Mouse (Mus musculus): ENCODE measurements at regions not wholly inside any gene's neighbourhood (a gene's known extent, or its start where the extent isn't known, plus 50 kb on each side); places are given as distances from the start of the nearest gene placed in this dataset.

DNA sequence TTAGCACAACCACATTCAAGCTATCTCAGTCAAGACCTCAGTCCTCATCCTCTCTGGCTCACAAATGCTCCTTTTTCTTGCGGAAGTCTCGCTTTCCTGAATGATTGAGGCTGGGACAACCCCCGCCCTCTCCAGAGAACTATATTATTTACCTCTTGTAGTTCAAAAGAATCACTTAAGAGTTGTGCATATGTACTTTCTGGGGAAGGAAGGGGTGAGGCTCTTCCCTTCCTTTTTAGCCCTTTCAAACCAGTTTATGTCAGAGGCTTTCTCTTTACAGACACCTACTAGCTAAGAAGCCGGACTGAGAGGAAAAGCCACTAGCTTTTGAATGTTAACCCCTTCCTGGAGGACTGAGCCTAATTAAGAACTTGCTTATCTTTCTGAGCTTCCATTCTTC lies 98.4 kb upstream of the 4933415F23Rik start:
- Histone ChIP-seq H3K9me3 (no peaks in the 10 kb centered on the region), H3K36me3 (no peaks in the 10 kb centered on the region), H3K4me1 (replicated peaks) (peaks cover 7% of the 10 kb centered on the region; the same call in 1 of the 2 replicates), H3K27ac (no peak overlapping the region), H3K4me3 (no peak overlapping the region), H3K27me3 (ENCODE audit: insufficient read depth, poor library complexity, severe bottlenecking) (no peaks in the 10 kb centered on the region)
- 72% methylated on average over 4 of the region's 4 CpGs for WGBS
- no peak for DNase-seq (ENCODE audit: low spot score)

DNA sequence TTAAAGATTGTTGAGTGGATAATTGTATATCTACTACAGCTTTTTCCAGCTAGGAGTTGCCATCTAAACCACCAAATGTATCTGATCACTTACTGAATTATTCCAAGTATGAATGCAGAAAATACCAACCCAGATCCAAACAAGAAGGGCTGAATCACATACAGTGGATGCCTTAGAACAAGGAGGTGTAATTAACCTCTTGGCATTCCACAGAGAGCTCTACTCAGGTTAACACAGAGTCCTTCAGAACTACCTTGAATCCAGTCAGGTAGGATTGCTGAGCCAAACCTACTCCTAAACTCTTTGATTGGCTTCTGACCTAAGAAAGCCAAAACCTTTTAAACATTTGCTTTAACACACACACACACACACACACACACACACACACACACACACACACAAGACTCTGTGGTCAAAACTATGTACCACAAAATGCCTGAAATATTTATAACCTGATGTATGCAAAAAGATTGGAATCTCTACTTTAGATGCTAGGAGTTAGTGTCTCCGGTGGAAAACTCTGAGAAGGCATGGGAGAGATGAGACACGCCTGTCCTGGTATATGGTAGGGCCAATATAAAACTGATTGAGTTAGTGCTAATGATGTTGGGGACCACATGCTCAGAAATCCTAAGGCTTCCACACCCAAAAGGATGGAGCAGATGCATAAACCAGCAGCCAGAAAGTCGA lies 88.4 kb upstream of the 4933415F23Rik start:
- Histone ChIP-seq H3K27ac (no peak overlapping the region), H3K4me1 (replicated peaks) (no peaks in the 10 kb centered on the region), H3K4me3 (no peak overlapping the region), H3K27me3 (ENCODE audit: insufficient read depth, poor library complexity, severe bottlenecking) (no peaks in the 10 kb centered on the region), H3K36me3 (no peaks in the 10 kb centered on the region), H3K9me3 (no peaks in the 10 kb centered on the region)
- DNase-seq (ENCODE audit: low spot score) = no peak
- 89% methylated on average over 3 of the region's 3 CpGs for WGBS

DNA sequence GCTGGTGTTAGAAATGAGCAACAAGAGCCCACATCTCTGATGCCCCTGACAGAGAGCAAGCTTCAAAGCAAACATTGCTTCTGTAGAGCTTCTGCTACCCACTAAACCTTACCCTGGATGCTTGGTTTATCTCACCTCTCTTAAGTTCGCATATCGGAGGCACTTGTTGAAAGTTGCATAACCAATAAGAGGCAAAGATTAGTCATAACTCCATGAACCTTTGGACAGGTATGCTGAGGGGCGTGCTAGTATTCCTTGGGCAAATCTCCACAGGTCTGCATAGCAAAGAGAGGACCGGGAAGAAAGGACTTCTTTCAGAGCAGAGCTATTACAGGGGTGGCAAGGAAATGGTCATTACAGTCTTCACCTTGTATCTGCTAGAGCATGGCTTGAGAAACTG lies 87.7 kb upstream of the 4933415F23Rik start:
- Histone ChIP-seq H3K4me1 (replicated peaks) (no peaks in the 10 kb centered on the region), H3K36me3 (no peaks in the 10 kb centered on the region), H3K27ac (no peak overlapping the region), H3K9me3 (no peaks in the 10 kb centered on the region), H3K27me3 (ENCODE audit: insufficient read depth, poor library complexity, severe bottlenecking) (no peaks in the 10 kb centered on the region), H3K4me3 (no peak overlapping the region)
- WGBS = 91% methylated on average over 4 of the region's 4 CpGs
- DNase-seq (ENCODE audit: low spot score) = no peak

DNA sequence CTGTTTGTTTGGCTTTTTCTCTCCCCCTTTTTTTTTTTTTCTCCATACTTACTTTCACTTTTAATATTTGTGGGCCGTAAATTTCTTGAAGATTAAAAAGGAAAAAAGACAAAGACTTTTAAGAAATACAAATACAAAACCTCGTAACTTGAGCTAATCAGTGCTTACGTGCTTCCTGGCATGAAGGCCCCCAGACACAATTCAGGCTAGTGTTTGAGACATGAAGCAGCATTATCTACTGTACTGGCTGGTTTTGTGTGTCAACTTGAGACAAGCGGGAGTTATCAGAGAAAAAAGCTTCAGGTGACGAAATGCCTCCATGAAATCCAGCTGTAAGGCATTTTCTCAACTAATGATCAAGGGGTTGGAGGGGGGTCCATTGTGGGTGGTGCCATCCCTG lies 86.2 kb upstream of the 4933415F23Rik start:
- Histone ChIP-seq H3K27ac (no peak overlapping the region), H3K36me3 (no peaks in the 10 kb centered on the region), H3K9me3 (no peaks in the 10 kb centered on the region), H3K4me1 (replicated peaks) (no peaks in the 10 kb centered on the region), H3K4me3 (no peak overlapping the region), H3K27me3 (ENCODE audit: insufficient read depth, poor library complexity, severe bottlenecking) (no peaks in the 10 kb centered on the region)
- DNase-seq (ENCODE audit: low spot score) = no peak
- WGBS = 70% methylated on average over 5 of the region's 5 CpGs

DNA sequence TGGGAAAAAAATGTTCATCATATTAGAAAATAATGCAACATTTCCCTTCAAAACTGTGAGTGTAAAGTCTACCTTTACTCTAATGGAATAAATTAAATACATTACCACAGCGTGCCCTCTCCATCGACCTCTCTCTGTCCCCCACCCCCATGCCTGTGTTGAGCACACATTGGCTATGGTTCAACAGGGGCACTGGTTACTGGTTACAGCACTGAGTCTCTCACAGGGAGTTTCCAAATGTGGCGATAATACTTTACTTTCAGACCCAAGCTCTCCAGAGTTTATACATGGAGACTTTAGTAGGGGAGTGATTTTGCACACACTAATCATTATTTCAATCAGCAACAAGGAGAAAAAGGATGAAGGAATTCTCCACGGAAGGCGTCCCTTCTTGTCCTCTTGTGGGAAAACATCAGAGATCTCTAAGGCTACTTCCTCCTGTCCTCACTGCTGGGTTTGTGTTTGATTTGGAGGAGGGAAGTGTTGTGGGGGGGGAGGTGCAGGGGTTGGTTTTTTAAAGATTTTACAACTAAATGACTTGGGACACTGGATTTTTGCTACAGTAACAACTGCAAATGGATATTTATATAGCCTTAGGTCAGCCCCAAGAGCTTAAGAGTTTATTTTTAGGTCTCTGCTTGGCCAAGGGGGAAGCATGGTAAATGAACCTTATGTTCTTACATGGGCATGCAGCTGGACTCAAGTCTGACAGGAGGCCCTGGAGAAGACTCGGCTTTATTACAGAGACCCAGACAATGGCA lies 85.6 kb upstream of the 4933415F23Rik start:
- Histone ChIP-seq H3K36me3 (no peaks in the 10 kb centered on the region), H3K4me1 (replicated peaks) (no peaks in the 10 kb centered on the region), H3K27ac (no peak overlapping the region), H3K4me3 (no peak overlapping the region), H3K9me3 (no peaks in the 10 kb centered on the region), H3K27me3 (ENCODE audit: insufficient read depth, poor library complexity, severe bottlenecking) (no peaks in the 10 kb centered on the region)
- DNase-seq (ENCODE audit: low spot score) = no peak
- 75% methylated on average over 6 of the region's 6 CpGs for WGBS

DNA sequence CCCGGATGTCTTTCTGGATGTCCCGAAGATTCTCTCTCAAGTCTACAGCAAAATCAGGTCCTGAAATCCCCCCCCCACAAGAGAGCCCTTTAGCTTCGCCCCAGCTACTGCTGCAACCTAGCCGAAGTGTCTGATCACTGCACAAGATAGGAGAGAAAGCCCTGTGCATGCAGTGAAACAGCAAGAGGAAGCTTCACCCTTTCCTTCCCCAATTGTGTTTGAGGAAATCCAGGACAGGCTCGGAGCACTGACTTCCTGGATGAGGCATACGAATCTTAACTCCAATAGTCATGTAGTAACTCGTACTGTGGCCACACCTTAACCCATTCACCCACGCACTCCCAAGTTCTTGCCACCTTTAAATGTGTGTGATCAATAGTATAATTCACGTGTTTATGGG lies 82.7 kb upstream of the 4933415F23Rik start:
- no peak overlapping the region for H3K4me3 ChIP-seq
- no peak overlapping the region for H3K27ac ChIP-seq
- no peak for DNase-seq (ENCODE audit: low spot score)
- H3K36me3 ChIP-seq = no peaks in the 10 kb centered on the region
- no peaks in the 10 kb centered on the region for H3K9me3 ChIP-seq
- WGBS = 87% methylated on average over 9 of the region's 9 CpGs
- no peaks in the 10 kb centered on the region for H3K27me3 ChIP-seq (ENCODE audit: insufficient read depth, poor library complexity, severe bottlenecking)
- H3K4me1 ChIP-seq (replicated peaks) = no peaks in the 10 kb centered on the region

DNA sequence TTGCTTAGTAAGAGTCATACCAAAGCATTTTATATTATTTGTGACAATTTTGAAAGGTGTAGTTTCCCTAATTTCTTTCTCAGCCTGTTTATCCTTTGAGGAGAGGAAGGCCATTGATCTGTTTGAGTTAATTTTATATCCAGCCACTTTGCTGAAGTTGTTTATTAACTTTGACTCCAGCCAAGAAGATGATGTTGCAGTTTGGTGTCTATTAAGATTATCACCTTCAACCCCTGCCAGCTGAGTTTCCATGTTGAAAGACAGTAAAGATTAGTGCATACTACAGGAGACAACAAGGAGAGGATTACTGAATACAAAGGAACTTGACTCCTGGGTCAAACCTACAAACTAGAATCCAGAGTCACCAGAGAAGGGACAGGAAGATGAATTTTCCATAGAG lies 80.5 kb upstream of the 4933415F23Rik start:
- no peak for DNase-seq (ENCODE audit: low spot score)
- Histone ChIP-seq H3K36me3 (no peaks in the 10 kb centered on the region), H3K27me3 (ENCODE audit: insufficient read depth, poor library complexity, severe bottlenecking) (no peaks in the 10 kb centered on the region), H3K4me1 (replicated peaks) (no peaks in the 10 kb centered on the region), H3K9me3 (no peaks in the 10 kb centered on the region), H3K4me3 (no peak overlapping the region), H3K27ac (no peak overlapping the region)

DNA sequence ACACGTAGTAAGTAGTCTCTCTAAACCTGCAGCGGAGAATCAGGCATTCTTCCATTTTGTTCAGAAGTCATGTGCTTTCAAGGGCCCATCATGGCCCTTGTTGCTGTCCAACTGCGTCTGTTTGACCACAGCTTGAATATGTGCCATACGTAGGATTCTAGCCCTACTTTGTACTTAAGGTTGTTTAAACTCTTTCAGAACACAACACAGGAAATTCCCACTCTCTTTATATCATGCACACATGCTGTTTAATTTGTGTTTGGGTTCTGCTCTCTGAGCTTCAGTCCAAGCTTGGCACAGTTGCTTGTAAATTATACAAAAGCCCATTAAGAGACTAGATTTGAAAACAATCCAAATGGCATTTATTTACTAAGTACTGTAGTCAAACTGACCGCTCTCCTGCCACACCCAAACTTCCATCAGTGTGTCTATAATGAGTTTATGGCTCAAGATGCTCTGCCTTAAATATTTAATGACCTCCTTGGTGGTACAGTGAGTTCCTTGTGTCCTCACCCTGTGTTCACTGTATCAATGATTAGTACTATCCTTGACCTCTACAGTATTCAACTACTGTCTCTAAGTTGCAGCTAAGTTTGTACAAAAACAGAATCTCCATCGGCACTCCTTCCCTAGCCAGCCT lies 76.4 kb upstream of the 4933415F23Rik start:
- WGBS = 92% methylated on average over 6 of the region's 6 CpGs
- no peaks in the 10 kb centered on the region for H3K4me1 ChIP-seq (replicated peaks)
- no peak overlapping the region for H3K4me3 ChIP-seq
- DNase-seq (ENCODE audit: low spot score) = no peak
- no peaks in the 10 kb centered on the region for H3K27me3 ChIP-seq (ENCODE audit: insufficient read depth, poor library complexity, severe bottlenecking)
- H3K36me3 ChIP-seq = no peaks in the 10 kb centered on the region
- H3K9me3 ChIP-seq = no peaks in the 10 kb centered on the region
- H3K27ac ChIP-seq = no peak overlapping the region

DNA sequence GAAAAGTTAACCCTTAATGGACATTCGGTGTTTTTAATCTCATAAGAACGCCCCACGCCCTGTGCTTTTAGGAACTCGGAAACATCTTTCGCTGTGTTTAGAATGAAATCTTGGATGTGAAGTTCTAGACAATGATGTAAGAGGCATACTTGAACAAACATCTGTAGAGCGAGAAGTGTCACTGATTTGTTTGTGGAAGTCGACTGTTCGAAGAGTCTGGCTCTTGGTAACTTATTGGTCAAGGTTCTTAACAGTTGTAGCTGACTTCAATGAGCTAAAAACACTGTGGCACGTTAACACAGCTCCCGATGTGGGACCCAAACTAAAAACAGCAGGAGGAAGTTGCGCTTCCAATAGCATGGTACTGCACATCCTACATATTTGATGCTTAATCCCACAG lies 72.0 kb upstream of the 4933415F23Rik start:
- no peaks in the 10 kb centered on the region for H3K4me1 ChIP-seq (replicated peaks)
- H3K4me3 ChIP-seq = no peak overlapping the region
- H3K27ac ChIP-seq = no peak overlapping the region
- H3K36me3 ChIP-seq = no peaks in the 10 kb centered on the region
- WGBS = 88% methylated on average over 11 of the region's 11 CpGs
- H3K27me3 ChIP-seq (ENCODE audit: insufficient read depth, poor library complexity, severe bottlenecking) = no peaks in the 10 kb centered on the region
- H3K9me3 ChIP-seq = 0 out of 2 replicates have a peak, but pooled peaks cover 4% of the 10 kb centered on the region
- no peak for DNase-seq (ENCODE audit: low spot score)

DNA sequence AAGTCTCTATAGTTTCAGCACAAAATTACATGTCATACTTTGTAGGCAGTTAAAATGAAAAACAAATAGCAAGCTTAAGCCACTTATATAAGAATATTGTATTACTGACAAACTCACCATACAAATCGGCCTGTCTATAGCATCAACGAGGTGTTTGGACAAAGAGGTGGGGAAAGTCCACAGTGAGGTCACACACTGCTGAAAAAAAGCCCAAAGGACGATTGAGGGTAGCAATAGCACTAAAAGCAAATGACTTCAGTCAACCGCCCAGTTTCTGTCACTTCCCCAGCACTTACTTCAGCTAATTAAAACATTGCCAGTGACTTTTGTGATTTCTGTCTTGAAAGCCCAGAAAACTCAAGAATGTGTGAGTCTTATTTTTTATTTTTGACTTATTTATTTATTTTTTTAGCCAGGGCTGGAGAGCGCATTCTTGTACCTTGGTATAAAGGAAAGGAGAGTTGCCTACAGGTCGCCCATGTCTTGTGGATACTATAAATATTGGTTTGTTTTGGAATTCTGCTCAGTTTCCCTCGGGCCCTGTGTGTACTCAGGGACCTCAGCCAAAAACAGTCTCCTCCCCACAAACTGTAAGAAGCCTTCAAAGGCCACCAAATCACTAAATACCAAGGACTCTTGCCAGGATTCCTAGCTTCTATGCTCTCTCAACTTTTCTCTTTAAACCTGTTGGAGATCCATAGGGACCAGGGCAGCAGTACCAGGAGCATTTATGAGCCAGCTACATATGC lies 71.2 kb upstream of the 4933415F23Rik start:
- Histone ChIP-seq H3K4me3 (no peak overlapping the region), H3K27ac (no peak overlapping the region), H3K4me1 (replicated peaks) (no peaks in the 10 kb centered on the region), H3K27me3 (ENCODE audit: insufficient read depth, poor library complexity, severe bottlenecking) (no peaks in the 10 kb centered on the region), H3K9me3 (0 out of 2 replicates have a peak, but pooled peaks cover 4% of the 10 kb centered on the region), H3K36me3 (no peaks in the 10 kb centered on the region)
- WGBS = 69% methylated on average over 7 of the region's 7 CpGs
- no peak for DNase-seq (ENCODE audit: low spot score)

DNA sequence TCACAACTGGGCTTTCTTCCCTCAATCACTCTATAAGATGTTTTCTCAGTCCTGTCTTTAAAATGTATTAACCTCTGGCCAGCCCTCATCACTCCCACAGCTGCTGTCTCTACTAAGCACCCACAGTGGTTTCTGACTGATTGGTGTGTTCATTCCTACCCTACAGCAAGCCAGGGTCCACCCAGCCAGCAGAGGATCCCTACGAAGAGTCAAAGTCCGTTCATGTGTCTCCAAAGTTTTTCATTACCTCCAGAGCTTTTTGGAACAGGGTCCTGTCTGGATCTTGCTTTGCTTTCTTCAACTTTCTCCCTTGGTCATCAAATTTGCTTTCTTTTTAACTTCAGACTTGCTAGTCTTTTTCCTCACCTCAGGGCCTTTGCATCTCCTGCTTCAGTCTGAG lies 69.3 kb upstream of the 4933415F23Rik start:
- no peaks in the 10 kb centered on the region for H3K27me3 ChIP-seq (ENCODE audit: insufficient read depth, poor library complexity, severe bottlenecking)
- WGBS = 90% methylated on average over 2 of the region's 2 CpGs

DNA sequence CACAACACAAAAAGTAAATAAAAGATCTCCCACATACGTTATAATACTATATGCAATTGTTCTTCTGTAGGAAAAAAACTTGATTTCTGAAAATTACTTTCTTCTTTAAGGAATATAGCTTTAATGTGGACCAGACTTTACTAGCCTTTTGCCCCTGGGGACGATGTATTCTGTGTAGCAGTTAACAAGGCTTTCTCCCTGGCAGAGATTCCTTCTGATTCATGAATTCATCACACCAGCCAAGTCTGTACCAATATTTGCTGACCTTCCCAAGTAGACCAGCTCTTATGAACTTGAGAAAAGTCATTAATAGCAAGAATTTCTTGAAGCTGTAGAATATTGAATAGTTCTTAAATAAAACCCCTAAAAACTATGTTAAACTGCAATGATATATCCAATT lies 68.7 kb upstream of the 4933415F23Rik start:
- H3K9me3 ChIP-seq = 0 out of 2 replicates have a peak, but pooled peaks cover 4% of the 10 kb centered on the region
- no peak overlapping the region for H3K27ac ChIP-seq
- 80% methylated on average over 2 of the region's 2 CpGs for WGBS
- H3K36me3 ChIP-seq = no peaks in the 10 kb centered on the region
- no peaks in the 10 kb centered on the region for H3K4me1 ChIP-seq (replicated peaks)
- no peak for DNase-seq (ENCODE audit: low spot score)
- no peaks in the 10 kb centered on the region for H3K27me3 ChIP-seq (ENCODE audit: insufficient read depth, poor library complexity, severe bottlenecking)
- no peak overlapping the region for H3K4me3 ChIP-seq

More for the DNA sequence above, 69.3 kb upstream of the 4933415F23Rik start:
- H3K27ac ChIP-seq = no peak overlapping the region
- H3K9me3 ChIP-seq = 0 out of 2 replicates have a peak, but pooled peaks cover 4% of the 10 kb centered on the region
- H3K4me3 ChIP-seq = no peak overlapping the region
- no peaks in the 10 kb centered on the region for H3K4me1 ChIP-seq (replicated peaks)
- H3K36me3 ChIP-seq = no peaks in the 10 kb centered on the region
- no peak for DNase-seq (ENCODE audit: low spot score)
